Mouse (Mus musculus): ENCODE measurements around the gene Ropn1l. TPM values are rescaled to one million over a fixed set of nuclear protein-coding genes. Genes with fewer than 3 reads are reported as not detected.

Ropn1l gene
- 0.38 TPM for polyA plus RNA-seq (2017; shearing (Covaris generic))

GRCm38 (mm10) chr15:31453098-31453916 lies at the start of gene Ropn1l:
TSS of gene Ropn1l (minus strand) at chr15:31453737.

Other genes with a start within 250 kb of the Ropn1l start
- gene Dap, start 229.4 kb downstream of the Ropn1l start, polyA plus RNA-seq (2017; shearing (Covaris generic)): 37.0 TPM
- not detected for gene Ankrd33b, start 86.0 kb downstream of the Ropn1l start, polyA plus RNA-seq (2017; shearing (Covaris generic))
- gene March6, start 77.3 kb upstream of the Ropn1l start, polyA plus RNA-seq (2017; shearing (Covaris generic)): 11.1 TPM
- 0.47 TPM for gene Cmbl, start 111.7 kb upstream of the Ropn1l start, polyA plus RNA-seq (2017; shearing (Covaris generic))
- gene Cct5, start 148.1 kb upstream of the Ropn1l start, polyA plus RNA-seq (2017; shearing (Covaris generic)): 386 TPM
- 14.5 TPM for gene Fam173b, start 148.1 kb upstream of the Ropn1l start, polyA plus RNA-seq (2017; shearing (Covaris generic))